Mouse (Mus musculus): ENCODE measurements around the gene Rpl41. TPM values are rescaled to one million over a fixed set of nuclear protein-coding genes. Genes with fewer than 3 reads are reported as not detected.
A peak's percentile ranks its signal among the peaks of the same experiment; 100 is the strongest.

The Rpl41 gene
- polyA plus RNA-seq (2012) = 2,301 and 2,563 TPM in 2 replicates

DNA sequence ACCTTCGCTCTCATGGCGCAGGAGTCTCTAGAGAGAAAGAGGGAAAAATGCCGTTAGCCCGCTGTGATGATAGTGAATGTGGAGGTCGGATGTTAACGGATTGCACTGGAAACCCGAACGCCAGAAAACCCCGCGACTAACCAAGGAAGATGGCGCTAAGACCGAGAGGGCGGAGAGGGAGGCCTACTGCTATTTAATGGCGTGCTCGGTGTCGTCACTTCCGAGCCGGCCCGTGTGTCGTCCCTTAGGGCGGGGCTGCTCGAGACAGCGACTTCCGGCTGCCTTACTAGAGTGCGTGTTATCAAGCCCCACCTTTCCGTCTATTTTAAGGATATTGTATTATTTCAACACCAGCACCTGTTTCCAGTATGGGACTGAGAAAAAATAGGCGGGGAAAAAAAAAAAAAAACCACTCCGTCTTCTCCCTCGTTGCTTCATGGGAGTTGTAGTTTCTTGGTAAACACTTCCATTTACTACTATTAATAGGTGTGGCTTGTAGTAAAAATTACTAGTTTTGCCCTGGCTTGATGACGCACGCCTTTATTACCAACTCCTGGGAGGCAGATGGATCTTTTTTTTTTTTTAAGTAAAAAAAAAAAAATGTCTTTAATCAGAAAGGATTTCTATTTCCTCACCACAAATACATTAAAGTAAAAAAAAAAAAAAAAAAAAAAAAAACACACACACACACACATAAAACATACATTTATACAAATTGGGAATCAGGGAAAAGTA is at the start of gene Rpl41:
Gene Rpl41 (minus strand): TSS at position 359 of the 735 bp plus-strand sequence.
- Histone ChIP-seq H3K9me3 (ENCODE audit: control insufficient read depth, low read length) (no peaks in the 10 kb centered on the region), H3K36me3 (ENCODE audit: control insufficient read depth) (peaks cover 27% of the 10 kb centered on the region), H3K4me3 (replicated peaks) (peak within 1 kb of the TSS; percentile 78), H3K4me1 (ENCODE audit: control insufficient read depth) (peaks cover 47% of the 10 kb centered on the region), H3K27me3 (ENCODE audit: control insufficient read depth) (no peaks in the 10 kb centered on the region)
- TF ChIP-seq TAL1 (IDR thresholded peaks at IDR 0.05; ENCODE audit: low read length) (no peak), GATA1 (IDR thresholded peaks at IDR 0.05; ENCODE audit: low read length) (peak; percentile 20; the same call in 1 of the 2 replicates)

DNA sequence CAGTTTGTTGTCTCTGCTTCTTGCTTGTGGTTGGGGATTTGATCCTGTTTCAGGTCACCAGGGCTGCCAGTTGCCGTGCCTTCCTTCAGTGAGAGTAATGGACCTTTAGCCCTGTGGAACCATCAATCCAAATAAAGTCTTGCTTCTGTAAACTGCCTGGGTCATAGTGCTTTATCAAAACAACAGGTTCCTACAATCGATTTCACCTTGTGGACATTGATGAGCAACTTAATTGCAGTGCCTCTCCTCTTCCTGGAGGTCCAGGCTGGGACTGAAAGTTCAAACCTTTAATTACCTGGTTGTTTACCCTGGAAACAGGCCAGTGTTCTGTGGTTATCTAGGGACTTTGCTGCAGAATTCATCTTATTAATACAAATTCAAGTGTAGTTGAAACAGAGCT is 49.4 kb upstream of the Rpl41 start:
- H3K4me3 ChIP-seq (replicated peaks) = no peak overlapping the region
- H3K36me3 ChIP-seq (ENCODE audit: control insufficient read depth) = no peaks in the 10 kb centered on the region
- no peaks in the 10 kb centered on the region for H3K9me3 ChIP-seq (ENCODE audit: control insufficient read depth, low read length)
- no peak for TF ChIP-seq GATA1 (IDR thresholded peaks at IDR 0.05; ENCODE audit: low read length)
- no peak for TF ChIP-seq TAL1 (IDR thresholded peaks at IDR 0.05; ENCODE audit: low read length)
- H3K4me1 ChIP-seq (ENCODE audit: control insufficient read depth) = no peaks in the 10 kb centered on the region
- peaks cover 25% of the 10 kb centered on the region for H3K27me3 ChIP-seq (ENCODE audit: control insufficient read depth)

DNA sequence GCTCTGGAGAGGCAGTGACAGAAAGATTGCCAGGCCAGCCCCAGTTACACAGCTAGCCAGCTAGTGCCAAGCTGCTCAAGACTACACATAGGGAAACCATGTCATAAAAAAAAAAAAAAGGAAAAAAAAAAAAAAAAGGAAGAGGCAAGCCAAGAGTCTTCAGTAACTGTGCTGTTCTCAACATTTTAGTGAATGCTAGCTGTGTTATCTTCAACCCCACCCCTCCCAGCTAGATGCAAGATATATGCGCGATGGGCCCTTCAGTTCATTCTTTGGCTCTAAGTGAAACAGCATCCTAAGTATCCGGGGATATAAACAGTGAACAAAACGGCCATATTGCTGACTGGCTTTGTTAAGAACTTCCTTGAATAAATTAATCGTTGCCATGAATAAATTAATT is 43.7 kb upstream of the Rpl41 start:
- H3K36me3 ChIP-seq (ENCODE audit: control insufficient read depth) = no peaks in the 10 kb centered on the region
- peaks cover 71% of the 10 kb centered on the region for H3K27me3 ChIP-seq (ENCODE audit: control insufficient read depth)
- no peak overlapping the region for H3K4me3 ChIP-seq (replicated peaks)
- no peak for TF ChIP-seq TAL1 (IDR thresholded peaks at IDR 0.05; ENCODE audit: low read length)
- no peak for TF ChIP-seq GATA1 (IDR thresholded peaks at IDR 0.05; ENCODE audit: low read length)
- peaks cover 17% of the 10 kb centered on the region for H3K4me1 ChIP-seq (ENCODE audit: control insufficient read depth)
- no peaks in the 10 kb centered on the region; the same call in 1 of the 2 replicates for H3K9me3 ChIP-seq (ENCODE audit: control insufficient read depth, low read length)

DNA sequence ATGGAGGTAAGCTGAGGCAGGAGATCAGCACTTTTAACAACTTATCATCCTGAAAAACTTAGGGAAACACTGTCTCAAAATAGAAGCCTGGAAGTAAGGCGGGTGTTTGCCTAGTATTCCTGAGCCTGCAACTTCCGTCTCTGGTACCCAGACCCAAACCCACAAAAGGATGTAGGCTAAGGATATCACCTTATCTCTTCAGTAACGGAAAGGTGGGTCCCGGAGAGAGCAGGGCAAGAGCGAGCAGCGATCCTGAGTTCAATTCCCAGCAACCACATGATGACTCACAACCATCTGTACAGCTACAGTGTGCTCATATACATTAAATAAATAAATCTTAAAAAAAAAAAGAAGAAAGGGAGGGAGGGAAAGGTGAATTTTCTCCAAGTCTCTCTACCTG is 42.3 kb upstream of the Rpl41 start:
- H3K9me3 ChIP-seq (ENCODE audit: control insufficient read depth, low read length) = no peaks in the 10 kb centered on the region; the same call in 1 of the 2 replicates
- peaks cover 17% of the 10 kb centered on the region for H3K4me1 ChIP-seq (ENCODE audit: control insufficient read depth)
- TF ChIP-seq GATA1 (IDR thresholded peaks at IDR 0.05; ENCODE audit: low read length) (no peak), TAL1 (IDR thresholded peaks at IDR 0.05; ENCODE audit: low read length) (no peak)
- H3K27me3 ChIP-seq (ENCODE audit: control insufficient read depth) = peaks cover 83% of the 10 kb centered on the region
- no peak overlapping the region for H3K4me3 ChIP-seq (replicated peaks)
- no peaks in the 10 kb centered on the region for H3K36me3 ChIP-seq (ENCODE audit: control insufficient read depth)

DNA sequence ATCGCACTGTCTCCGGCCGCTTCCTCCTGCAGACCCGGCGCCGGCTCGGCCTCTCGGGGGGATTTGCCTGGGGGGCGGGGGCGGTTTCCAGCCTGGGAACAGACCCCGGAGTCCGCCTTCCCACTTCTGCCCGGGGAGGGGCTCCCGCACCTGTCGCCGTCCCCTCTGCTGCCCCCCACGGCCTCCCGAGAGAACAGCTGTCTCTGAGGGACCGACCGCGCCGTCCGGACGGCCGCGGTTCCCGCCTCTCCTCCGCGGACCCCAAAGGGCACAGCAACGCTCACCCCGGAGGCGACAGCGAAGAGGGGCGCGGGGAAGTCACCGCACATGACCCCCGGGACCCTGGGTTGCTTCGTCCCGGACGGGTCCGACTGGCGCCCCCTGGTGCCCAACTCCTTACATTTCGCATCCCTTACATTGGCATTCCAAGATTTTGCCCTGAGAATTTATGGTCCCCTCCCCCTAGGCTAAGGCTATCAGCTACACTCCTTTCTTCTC is 41.1 kb upstream of the Rpl41 start:
- H3K9me3 ChIP-seq (ENCODE audit: control insufficient read depth, low read length) = no peaks in the 10 kb centered on the region; the same call in 1 of the 2 replicates
- H3K4me3 ChIP-seq (replicated peaks) = peak overlapping the region; percentile 59
- H3K4me1 ChIP-seq (ENCODE audit: control insufficient read depth) = peaks cover 17% of the 10 kb centered on the region
- TF ChIP-seq GATA1 (IDR thresholded peaks at IDR 0.05; ENCODE audit: low read length) (no peak), TAL1 (IDR thresholded peaks at IDR 0.05; ENCODE audit: low read length) (no peak)
- peaks cover 89% of the 10 kb centered on the region for H3K27me3 ChIP-seq (ENCODE audit: control insufficient read depth)
- H3K36me3 ChIP-seq (ENCODE audit: control insufficient read depth) = no peaks in the 10 kb centered on the region

DNA sequence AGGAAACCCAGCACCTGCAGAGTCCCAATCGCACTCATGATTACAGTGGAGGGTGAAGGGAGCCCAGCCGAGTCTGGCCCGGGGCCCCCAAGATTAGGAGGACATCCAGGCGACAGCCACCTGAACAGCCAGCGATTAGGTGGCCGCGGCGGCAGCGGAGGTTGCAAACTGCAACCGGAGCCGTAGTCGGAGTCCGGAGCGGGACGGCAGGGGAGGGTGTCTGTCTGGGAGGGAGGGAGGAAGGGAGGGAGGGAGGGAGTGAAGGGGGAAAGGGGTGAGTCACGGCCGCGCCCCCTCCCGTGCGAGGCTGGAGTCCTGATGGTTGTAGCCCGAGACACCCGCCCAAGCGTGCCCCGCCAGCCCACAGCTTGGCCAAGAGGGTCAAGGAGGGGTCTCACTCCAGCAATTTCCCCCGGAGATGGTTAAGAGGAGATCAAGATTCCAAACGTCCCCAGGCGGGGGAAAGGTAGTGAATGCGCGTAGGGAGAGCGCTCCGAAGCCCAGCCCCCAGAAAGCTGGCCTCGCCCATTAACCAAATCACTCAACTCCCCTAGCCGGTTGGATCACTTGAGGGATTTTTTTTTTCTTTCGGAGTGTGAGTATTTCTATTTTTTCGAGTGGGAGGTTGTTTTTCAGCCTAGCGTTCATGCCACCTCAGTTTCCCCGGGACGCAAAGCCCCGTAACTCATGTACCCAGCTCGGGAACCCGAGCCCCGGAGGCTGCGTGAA is 40.5 kb upstream of the Rpl41 start, which contains the start of gene Erbb3:
Gene Erbb3 (minus strand): TSS at position 189 of the 729 bp plus-strand sequence.
- Histone ChIP-seq H3K4me1 (ENCODE audit: control insufficient read depth) (peaks cover 17% of the 10 kb centered on the region), H3K27me3 (ENCODE audit: control insufficient read depth) (peaks cover 91% of the 10 kb centered on the region), H3K36me3 (ENCODE audit: control insufficient read depth) (no peaks in the 10 kb centered on the region), H3K4me3 (replicated peaks) (peak within 1 kb of the TSS; percentile 59), H3K9me3 (ENCODE audit: control insufficient read depth, low read length) (no peaks in the 10 kb centered on the region; the same call in 1 of the 2 replicates)
- TF ChIP-seq TAL1 (IDR thresholded peaks at IDR 0.05; ENCODE audit: low read length) (no peak), GATA1 (IDR thresholded peaks at IDR 0.05; ENCODE audit: low read length) (no peak)

DNA sequence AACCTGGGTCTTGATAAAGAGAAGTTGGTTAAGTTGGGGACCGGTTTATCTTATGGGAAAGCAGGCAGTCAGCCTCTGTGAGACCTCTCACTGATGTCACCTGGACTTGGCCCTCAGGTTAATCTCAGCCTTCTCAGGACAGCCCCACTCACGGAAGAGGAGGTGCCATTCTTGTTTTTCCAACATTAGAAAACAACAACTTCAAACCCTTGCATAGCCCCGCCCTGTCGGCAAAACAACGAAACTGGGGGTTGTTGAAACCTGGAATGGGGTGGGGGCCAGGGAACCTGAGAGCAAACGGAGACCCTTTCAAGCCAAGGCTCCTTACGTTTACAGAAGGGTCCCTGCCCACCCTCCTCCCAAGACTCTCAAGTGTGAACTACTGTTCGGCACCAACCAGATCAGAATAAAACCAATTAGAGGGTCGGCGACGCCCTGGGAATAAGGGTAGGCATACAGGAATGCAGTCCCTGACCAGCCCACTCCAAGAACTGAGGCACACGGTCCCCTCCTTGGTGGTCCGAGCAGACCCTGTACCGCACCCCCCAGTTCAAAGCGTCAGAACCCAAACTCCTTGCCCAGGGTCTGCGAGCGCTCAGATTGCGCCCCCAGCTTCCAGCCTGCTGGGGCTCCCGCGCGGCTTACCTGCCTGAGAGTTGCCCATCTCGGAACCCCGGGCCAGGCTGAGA is 39.8 kb upstream of the Rpl41 start:
- no peaks in the 10 kb centered on the region; the same call in 1 of the 2 replicates for H3K9me3 ChIP-seq (ENCODE audit: control insufficient read depth, low read length)
- no peak for TF ChIP-seq GATA1 (IDR thresholded peaks at IDR 0.05; ENCODE audit: low read length)
- TF ChIP-seq TAL1 (IDR thresholded peaks at IDR 0.05; ENCODE audit: low read length) = no peak
- peaks cover 17% of the 10 kb centered on the region for H3K4me1 ChIP-seq (ENCODE audit: control insufficient read depth)
- no peaks in the 10 kb centered on the region for H3K36me3 ChIP-seq (ENCODE audit: control insufficient read depth)
- peaks cover 95% of the 10 kb centered on the region for H3K27me3 ChIP-seq (ENCODE audit: control insufficient read depth)
- H3K4me3 ChIP-seq (replicated peaks) = peak overlapping the region; percentile 59

DNA sequence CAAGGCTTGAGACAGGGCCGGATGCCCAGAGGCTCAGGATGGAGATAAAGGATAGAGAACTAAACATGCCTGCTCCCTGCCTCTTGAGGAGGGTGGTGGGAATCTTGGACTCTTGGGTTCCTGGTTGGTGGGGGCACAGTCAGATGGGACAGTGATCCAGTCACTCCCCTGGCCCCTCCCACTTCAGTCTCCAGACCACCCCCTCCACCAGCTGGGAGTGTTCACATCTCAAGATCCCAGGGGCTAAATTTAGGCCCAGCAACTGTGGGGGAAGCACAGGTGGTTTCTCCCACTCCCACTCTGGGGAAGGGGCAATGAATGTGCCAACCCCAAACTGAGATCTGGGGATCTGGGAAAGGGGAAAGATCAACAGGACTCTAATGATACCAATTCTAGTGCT is 39.0 kb upstream of the Rpl41 start:
- H3K4me3 ChIP-seq (replicated peaks) = peak overlapping the region; percentile 4
- H3K4me1 ChIP-seq (ENCODE audit: control insufficient read depth) = peaks cover 19% of the 10 kb centered on the region
- peaks cover 100% of the 10 kb centered on the region for H3K27me3 ChIP-seq (ENCODE audit: control insufficient read depth)

More for the DNA sequence above, 39.0 kb upstream of the Rpl41 start:
- H3K36me3 ChIP-seq (ENCODE audit: control insufficient read depth) = no peaks in the 10 kb centered on the region; the same call in 1 of the 2 replicates
- TF ChIP-seq TAL1 (IDR thresholded peaks at IDR 0.05; ENCODE audit: low read length) (no peak), GATA1 (IDR thresholded peaks at IDR 0.05; ENCODE audit: low read length) (no peak)
- no peaks in the 10 kb centered on the region; the same call in 1 of the 2 replicates for H3K9me3 ChIP-seq (ENCODE audit: control insufficient read depth, low read length)
